Mouse (Mus musculus) heart, embryonic 14.5 days (tissue): ENCODE results near the gene Ctdnep1. TPM values are rescaled to one million over a fixed set of nuclear protein-coding genes. Genes with fewer than 3 reads are reported as not detected.
A peak's percentile ranks its signal among the peaks of the same experiment; 100 is the strongest.

Experiments
- ATAC-seq: fragments of 200-750 bp; cut with Nextera tagmentation; 2 replicates; pipeline ENCODE4 v1.8.0; 2017; ENCODE audit warnings: low read depth, moderate TSS enrichment; ENCODE audit not compliant: insufficient number of reproducible peaks, insufficient read depth, low FRiP score
- H3K27ac ChIP-seq, 2 experiments: fragments of 200-500 bp in 1 of 2; fragments of 300-500 bp in 1 of 2; sonication (generic) in 1 of 2; replicated peaks in 1 of 2; 2 replicates each; pipeline ENCODE4 v1.5.1; 2012 to 2014; ENCODE audit warnings: low read depth in 2 of 2, low read length in 2 of 2, control low read depth in 1 of 2, mild to moderate bottlenecking in 1 of 2, mixed read lengths in 1 of 2; ENCODE audit not compliant: control insufficient read depth in 1 of 2, insufficient read depth in 1 of 2
- H3K27me3 ChIP-seq: fragments of 300-500 bp; sonication (generic); 2 replicates; pipeline ENCODE4 v1.6.1; 2014; ENCODE audit warnings: mild to moderate bottlenecking, low read length, control low read depth; ENCODE audit not compliant: control insufficient read depth, insufficient read depth
- H3K36me3 ChIP-seq: fragments of 300-500 bp; sonication (generic); 2 replicates; pipeline ENCODE4 v1.6.1; 2014; ENCODE audit warnings: mild to moderate bottlenecking, control low read depth, low read length, mixed read lengths; ENCODE audit not compliant: control insufficient read depth, insufficient read depth
- H3K4me1 ChIP-seq, 2 experiments: fragments of 200-500 bp in 1 of 2; fragments of 300-500 bp in 1 of 2; sonication (generic) in 1 of 2; 2 replicates each; pipeline ENCODE4 v1.6.1; 2012 to 2014; ENCODE audit warnings: low read length in 2 of 2, control low read depth in 1 of 2, mixed read lengths in 1 of 2; ENCODE audit not compliant: control insufficient read depth in 2 of 2, insufficient read depth in 2 of 2
- H3K4me2 ChIP-seq: fragments of 300-500 bp; sonication (generic); 2 replicates; pipeline ENCODE4 v1.6.1; 2014; ENCODE audit warnings: mild to moderate bottlenecking, low read length
- H3K4me3 ChIP-seq, 2 experiments: fragments of 200-500 bp in 1 of 2; fragments of 300-500 bp in 1 of 2; sonication (generic) in 1 of 2; 2 replicates each; pipeline ENCODE4 v1.5.1; 2012 to 2014; ENCODE audit warnings: low read length in 2 of 2, mild to moderate bottlenecking in 2 of 2, control low read depth in 1 of 2, low read depth in 1 of 2, moderate library complexity in 1 of 2; ENCODE audit not compliant: control insufficient read depth in 1 of 2, insufficient read depth in 1 of 2
- H3K9ac ChIP-seq: fragments of 300-500 bp; sonication (generic); 2 replicates; pipeline ENCODE4 v1.6.1; 2014; ENCODE audit warnings: mild to moderate bottlenecking, low read length
- H3K9me3 ChIP-seq: fragments of 300-500 bp; sonication (generic); 2 replicates; pipeline ENCODE4 v1.6.1; 2016; ENCODE audit warnings: low read length, control low read depth; ENCODE audit not compliant: control insufficient read depth
- WGBS: fragments of 180-500 bp; shearing (Covaris S2); extraction: QIAGEN DNeasy Blood & Tissue Kit; methylation state at CpG from one replicate; pipeline ENCODE4 v1.1.7; 2014; 5-methylcytosine and 5-hydroxymethylcytosine counted together
- polyA plus RNA-seq: library from polyadenylated mRNA; unstranded; fragments of >200 nt; fragmentation: Nextera tagmentation; extraction: Ambion mirVana; gene quantifications from 2 replicates; pipeline ENCODE4 v1.2.1, GENCODE M21; 2014

The Ctdnep1 gene
- polyA plus RNA-seq, 1 experiment from 2014 or later, result 26.0 TPM

- H3K9me3 ChIP-seq, result no peaks in the 10 kb centered on the region
- H3K27ac ChIP-seq, result peak overlapping the region in 1 of 2 experiments; percentile 28; a peak in 1 of 4 replicates
- 2% methylated on average over 29 of the region's 30 CpGs for WGBS
- peak overlapping the region; percentile 77 for H3K9ac ChIP-seq
- peak overlapping the region; percentile 48 to 57 for H3K4me3 ChIP-seq
- 0 out of 2 replicates have a peak, but pooled peaks have one; percentile 14 for ATAC-seq
- H3K4me2 ChIP-seq, result peak overlapping the region; percentile 99
- peaks cover 23% of the 10 kb centered on the region; the same call in 1 of the 2 replicates for H3K27me3 ChIP-seq
- peaks cover 20 to 27% of the 10 kb centered on the region in 2 experiments for H3K4me1 ChIP-seq
- no peaks in the 10 kb centered on the region for H3K36me3 ChIP-seq
Measured at GRCm38 (mm10) chr11:69936156-69936555, 44.8 kb upstream of the Ctdnep1 start.

GRCm38 (mm10) chr11:69936714-69937347 is 44.1 kb upstream of the Ctdnep1 start:
- 42% methylated on average over 9 of the region's 9 CpGs for WGBS
- Histone ChIP-seq H3K9me3 (no peaks in the 10 kb centered on the region), H3K36me3 (no peaks in the 10 kb centered on the region), H3K4me1 (peaks cover 20 to 27% of the 10 kb centered on the region in 2 experiments), H3K4me3 (peak overlapping the region; percentile 48 to 57), H3K4me2 (peak overlapping the region; percentile 99), H3K27ac (peak overlapping the region in 1 of 2 experiments; percentile 59; a peak in 2 of 4 replicates), H3K9ac (peak overlapping the region; percentile 77), H3K27me3 (peaks cover 23% of the 10 kb centered on the region; the same call in 1 of the 2 replicates)
- ATAC-seq, result no peak

GRCm38 (mm10) chr11:69937385-69937784 is 43.6 kb upstream of the Ctdnep1 start:
- 25% methylated on average over 4 of the region's 4 CpGs for WGBS
- H3K4me1 ChIP-seq, result peaks cover 20 to 27% of the 10 kb centered on the region in 2 experiments
- no peak for ATAC-seq
- H3K4me3 ChIP-seq, result peak overlapping the region in 1 of 2 experiments; percentile 57; a peak in 1 of 4 replicates
- peak overlapping the region; percentile 77 for H3K9ac ChIP-seq
- peaks cover 23% of the 10 kb centered on the region; the same call in 1 of the 2 replicates for H3K27me3 ChIP-seq
- H3K9me3 ChIP-seq, result no peaks in the 10 kb centered on the region
- peak overlapping the region in 1 of 2 experiments; percentile 59; a peak in 2 of 4 replicates for H3K27ac ChIP-seq
- H3K36me3 ChIP-seq, result peaks cover 4% of the 10 kb centered on the region; the same call in 1 of the 2 replicates
- peak overlapping the region; percentile 99 for H3K4me2 ChIP-seq

GRCm38 (mm10) chr11:69937834-69938233 is 43.1 kb upstream of the Ctdnep1 start:
- WGBS, result 56% methylated on average over 5 of the region's 5 CpGs
- H3K9ac ChIP-seq, result peak overlapping the region; percentile 77
- H3K27ac ChIP-seq, result peak overlapping the region in 1 of 2 experiments; percentile 59; a peak in 2 of 4 replicates
- no peaks in the 10 kb centered on the region for H3K9me3 ChIP-seq
- peaks cover 23% of the 10 kb centered on the region; the same call in 1 of the 2 replicates for H3K27me3 ChIP-seq
- peaks cover 8% of the 10 kb centered on the region for H3K36me3 ChIP-seq
- no peak for ATAC-seq
- peak overlapping the region; percentile 99 for H3K4me2 ChIP-seq
- H3K4me1 ChIP-seq, result peaks cover 20 to 27% of the 10 kb centered on the region in 2 experiments
- no peak overlapping the region for H3K4me3 ChIP-seq

- no peak for ATAC-seq
- Histone ChIP-seq H3K4me3 (no peak overlapping the region), H3K9me3 (no peaks in the 10 kb centered on the region), H3K36me3 (peaks cover 15% of the 10 kb centered on the region), H3K27ac (no peak overlapping the region), H3K9ac (no peak overlapping the region), H3K27me3 (peaks cover 23% of the 10 kb centered on the region; the same call in 1 of the 2 replicates), H3K4me2 (no peak overlapping the region), H3K4me1 (peaks cover 20 to 27% of the 10 kb centered on the region in 2 experiments)
- WGBS, result 35% methylated on average over 9 of the region's 9 CpGs
Measured at GRCm38 (mm10) chr11:69938401-69938979, 42.5 kb upstream of the Ctdnep1 start.

- Histone ChIP-seq H3K9me3 (no peaks in the 10 kb centered on the region), H3K4me3 (no peak overlapping the region), H3K4me1 (peaks cover 20 to 27% of the 10 kb centered on the region in 2 experiments), H3K27ac (no peak overlapping the region), H3K9ac (no peak overlapping the region), H3K36me3 (peaks cover 21% of the 10 kb centered on the region), H3K27me3 (peaks cover 23% of the 10 kb centered on the region; the same call in 1 of the 2 replicates), H3K4me2 (no peak overlapping the region)
- 61% methylated on average over 5 of the region's 5 CpGs for WGBS
- ATAC-seq, result no peak
Measured at GRCm38 (mm10) chr11:69939181-69939580, 41.8 kb upstream of the Ctdnep1 start.

- 90% methylated on average over 17 of the region's 17 CpGs for WGBS
- ATAC-seq, result no peak
- Histone ChIP-seq H3K4me2 (no peak overlapping the region), H3K9ac (no peak overlapping the region), H3K27ac (no peak overlapping the region), H3K27me3 (peaks cover 23% of the 10 kb centered on the region; the same call in 1 of the 2 replicates), H3K4me1 (peaks cover 20 to 27% of the 10 kb centered on the region in 2 experiments), H3K4me3 (no peak overlapping the region), H3K9me3 (no peaks in the 10 kb centered on the region), H3K36me3 (peaks cover 26% of the 10 kb centered on the region)
Measured at GRCm38 (mm10) chr11:69939731-69940130, 41.2 kb upstream of the Ctdnep1 start.
